Mouse (Mus musculus): ENCODE measurements around the gene G6pc3.

The G6pc3 gene

DNA sequence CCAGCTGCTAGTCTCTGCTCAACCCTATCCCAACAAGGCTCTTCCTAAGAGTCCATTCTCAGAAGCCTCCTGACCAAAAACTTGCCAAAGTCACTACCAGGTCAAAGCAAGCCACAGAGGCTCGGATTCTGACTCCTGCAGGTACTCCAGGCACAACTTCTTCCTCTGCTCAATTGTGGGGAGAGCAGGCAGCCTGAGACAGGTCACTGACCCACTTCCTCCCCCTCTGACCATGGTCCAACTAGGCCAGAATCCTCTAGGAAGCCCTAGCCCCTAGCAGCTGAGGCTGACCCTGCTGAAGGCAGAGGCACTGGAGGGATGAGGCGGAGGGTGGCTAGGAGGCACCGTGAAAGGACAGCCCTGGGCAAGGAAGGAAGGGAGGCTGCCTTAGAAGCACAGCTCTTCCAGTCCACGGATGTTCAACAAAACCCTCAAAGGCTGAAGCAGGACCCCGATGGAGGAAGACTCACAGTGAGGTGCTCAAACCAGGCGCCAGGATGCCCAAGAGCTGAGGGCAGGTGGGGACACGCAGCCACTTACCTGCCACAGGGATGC lies 28.5 kb downstream of the G6pc3 start:
- DNase-seq (ENCODE audit: low read depth in 1 of 2, low spot score in 2 of 2) = no peak

DNA sequence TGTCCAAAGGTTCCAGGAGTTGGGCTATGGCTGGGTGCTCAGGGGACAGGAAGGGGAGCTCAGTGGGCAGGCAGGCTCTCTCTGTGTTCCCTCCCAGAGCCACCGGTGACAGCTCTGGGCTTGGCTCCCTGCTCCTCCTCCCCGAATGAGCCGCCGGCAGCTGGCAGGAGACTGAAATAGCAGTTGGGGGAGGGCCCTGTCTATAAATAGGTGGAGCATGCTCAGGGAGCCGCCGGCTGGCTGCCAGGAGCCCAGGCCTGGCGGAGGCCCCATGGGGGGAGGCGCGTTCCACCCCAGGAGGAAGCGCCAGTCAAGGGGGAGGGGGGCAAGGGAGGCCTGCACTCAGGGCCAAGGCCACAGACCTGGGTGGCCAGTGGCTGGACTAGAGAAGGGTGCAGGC lies 29.4 kb downstream of the G6pc3 start:
- peak; percentile 60 to 71 for DNase-seq (ENCODE audit: low read depth in 1 of 2, low spot score in 2 of 2)

DNA sequence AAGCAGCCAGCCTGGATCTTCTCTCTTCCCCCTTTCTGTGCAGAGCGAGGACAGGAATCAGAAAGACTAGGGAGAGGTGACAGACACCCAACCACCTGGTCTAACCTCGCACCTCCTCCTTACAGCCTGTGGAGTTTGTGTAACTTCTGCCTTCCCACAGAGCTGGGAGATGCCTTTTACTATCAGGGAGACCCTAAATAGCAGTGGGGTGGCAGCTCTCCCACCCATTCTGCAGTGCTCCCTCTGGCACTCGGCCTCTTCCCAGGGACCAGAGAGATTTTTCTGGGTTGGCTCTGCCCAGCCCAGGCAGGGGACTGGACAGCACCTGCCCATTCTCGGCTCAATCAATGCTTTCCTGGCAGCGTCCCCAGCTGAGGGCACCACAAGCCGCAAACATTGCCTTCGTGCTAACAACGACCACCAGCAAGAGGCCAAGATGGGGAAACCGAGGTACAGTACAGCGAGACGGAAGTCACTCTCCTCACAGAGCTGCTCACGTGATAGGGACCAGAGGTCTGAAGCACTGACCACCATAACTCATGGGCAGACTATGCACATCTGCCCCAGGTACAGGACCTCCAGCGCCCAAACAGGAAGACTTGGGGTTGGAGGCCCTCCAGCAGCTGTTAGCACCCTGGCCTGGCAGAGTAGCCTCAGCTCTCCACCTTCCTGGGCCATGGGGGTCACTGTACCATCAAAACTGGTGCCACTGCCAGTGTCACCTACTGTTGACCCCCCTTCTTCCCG lies 30.0 kb downstream of the G6pc3 start:
- no peak for DNase-seq (ENCODE audit: low read depth in 1 of 2, low spot score in 2 of 2)

DNA sequence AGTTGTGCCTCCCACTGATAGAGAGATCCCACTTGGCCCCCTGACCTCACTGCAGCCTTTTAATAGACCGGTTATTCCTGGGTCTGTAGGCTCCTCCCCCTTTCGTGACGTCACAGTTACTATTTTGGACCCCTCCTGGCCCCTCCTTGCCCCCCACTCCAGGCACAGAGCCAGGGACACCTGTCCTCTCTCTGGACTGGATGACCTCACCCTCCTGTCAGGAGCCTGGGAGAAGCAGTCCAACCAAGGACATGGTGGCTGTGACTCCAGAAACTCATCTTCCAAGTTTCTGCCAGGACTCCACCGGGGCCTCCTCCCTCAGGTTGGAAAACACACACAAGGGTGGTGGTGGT lies 30.6 kb downstream of the G6pc3 start:
- DNase-seq (ENCODE audit: low read depth in 1 of 2, low spot score in 2 of 2) = no peak

DNA sequence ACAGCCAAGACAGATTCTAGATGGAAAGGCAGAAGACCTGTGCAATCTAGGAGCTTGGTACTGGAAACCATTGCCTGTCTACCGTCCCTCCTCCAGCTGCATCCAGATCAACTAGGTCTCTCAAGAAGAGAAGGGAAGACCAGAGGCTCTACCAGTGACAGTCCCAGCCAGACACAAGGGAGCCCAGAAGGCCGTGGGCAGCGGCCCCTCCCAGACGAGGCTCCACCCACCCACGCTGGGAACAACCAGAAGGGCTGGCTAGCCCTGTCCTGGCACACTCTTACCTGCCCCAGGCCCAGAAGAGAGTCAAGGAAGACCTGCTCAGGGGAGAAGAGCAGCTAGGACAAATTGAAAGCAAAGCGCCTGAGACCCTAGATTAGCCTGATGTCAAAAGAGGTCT lies 31.0 kb downstream of the G6pc3 start:
- no peak for DNase-seq (ENCODE audit: low read depth in 1 of 2, low spot score in 2 of 2)

DNA sequence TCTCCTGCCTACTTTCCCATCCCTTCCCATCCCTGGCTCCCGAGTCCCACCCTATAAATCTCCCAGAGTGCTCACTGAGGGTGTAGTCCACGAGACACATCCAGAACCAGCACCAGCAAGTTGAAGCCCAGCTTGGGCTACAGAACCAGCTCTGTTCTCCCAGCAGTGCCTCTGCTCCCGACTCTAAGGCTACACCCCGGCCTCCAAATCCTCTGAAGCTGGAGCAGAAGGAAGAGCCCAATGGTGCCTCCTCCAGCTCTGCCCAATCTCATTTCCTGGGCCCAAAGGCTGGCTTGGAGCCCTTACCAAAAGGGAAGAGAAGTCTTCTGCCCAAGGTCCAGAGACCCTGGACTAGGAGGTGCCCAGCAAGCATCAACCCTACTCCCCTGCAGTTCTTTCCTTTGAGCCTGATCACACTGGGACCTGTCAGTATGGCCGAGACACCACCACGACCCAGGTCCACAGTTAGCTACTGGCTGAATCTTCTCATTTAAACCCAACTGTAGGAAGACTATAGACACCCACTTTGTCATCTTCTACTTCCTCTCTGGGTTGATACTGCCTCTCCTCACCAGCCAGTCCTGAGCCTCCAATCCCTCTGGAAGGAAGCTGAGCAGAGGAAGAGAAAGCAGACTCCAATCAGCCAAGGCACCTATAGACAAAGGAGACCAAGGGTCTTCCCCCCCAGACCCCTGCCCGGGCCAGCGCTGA lies 32.0 kb downstream of the G6pc3 start:
- no peak for DNase-seq (ENCODE audit: low read depth in 1 of 2, low spot score in 2 of 2)

DNA sequence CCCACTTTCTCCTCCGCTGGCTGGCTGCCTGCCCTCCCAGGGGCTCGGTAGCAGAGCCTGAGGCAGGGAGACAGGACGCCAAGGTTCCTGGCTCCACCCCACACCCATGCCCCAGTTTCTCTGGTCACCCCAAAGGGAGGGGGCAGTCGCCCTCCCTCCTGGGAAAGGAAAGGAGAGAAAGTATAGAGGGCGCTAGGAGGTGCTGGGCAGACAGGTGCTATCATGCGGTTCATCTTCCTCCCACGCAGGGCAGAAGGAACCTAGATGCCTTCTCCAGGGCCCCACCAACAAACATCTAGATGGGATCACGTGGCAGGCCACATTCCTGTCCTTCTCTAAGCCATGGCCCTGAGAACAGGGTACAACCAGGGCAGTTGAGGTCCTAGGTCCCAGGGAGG lies 32.5 kb downstream of the G6pc3 start:
- no peak for DNase-seq (ENCODE audit: low read depth in 1 of 2, low spot score in 2 of 2)

DNA sequence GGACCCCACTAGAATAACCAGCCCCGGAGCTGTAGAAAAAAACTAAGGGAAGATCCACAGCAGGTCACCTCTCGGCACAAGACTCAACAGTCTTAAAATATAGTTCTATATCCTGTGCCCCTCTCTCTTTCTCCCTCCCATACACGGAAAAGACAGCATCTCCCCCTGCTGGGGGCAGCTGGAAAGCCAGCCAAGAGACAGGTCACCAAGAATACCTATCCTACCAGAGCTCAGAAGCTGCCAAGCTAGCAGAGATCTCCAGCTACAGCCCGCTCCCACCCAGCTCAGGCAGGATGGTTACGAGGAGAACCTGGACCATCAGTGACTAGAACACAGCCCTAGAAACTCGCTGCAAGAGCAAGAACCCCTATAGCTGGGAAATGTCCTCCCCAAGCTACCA lies 33.7 kb downstream of the G6pc3 start:
- no peak for DNase-seq (ENCODE audit: low read depth in 1 of 2, low spot score in 2 of 2)

DNA sequence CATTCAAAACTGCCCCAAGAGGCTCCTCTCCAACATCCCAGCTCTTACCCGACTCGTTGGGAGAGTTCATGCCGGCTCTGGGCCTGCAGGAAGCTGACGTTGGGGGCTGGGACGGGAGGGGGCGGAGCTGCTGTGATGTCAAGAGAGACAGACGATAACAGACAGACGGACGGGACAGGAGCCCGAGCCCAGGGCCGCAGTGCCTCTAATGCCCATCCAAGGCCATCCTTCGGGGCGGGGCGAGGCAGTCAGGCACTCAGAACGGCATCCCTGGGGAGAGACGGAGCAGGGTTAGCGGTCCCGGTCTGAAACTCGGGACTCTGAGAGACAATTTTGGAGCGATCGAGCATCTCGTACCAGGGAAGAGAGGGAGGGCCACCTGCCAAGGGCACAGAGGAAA lies 35.3 kb downstream of the G6pc3 start:
- no peak for DNase-seq (ENCODE audit: low read depth in 1 of 2, low spot score in 2 of 2)

DNA sequence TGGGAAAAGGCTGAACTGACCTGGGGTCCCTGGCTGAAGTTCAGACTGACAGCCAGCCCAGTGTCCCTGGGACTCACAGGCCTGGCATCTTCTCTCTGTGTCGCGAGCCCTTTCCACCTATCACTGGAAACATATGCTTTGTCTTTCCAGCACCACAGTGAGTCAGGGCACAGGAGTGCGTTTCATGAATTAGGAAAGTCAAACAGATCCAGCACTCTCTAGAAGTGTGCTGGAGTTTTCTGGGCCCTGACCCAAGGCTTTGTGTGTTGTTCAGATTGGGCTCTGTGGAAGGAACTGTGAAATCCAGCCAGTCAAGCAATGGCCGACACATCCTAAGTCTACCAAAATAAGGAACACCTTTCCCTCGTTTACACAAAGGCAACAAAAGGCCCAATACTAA lies 35.8 kb downstream of the G6pc3 start:
- no peak for DNase-seq (ENCODE audit: low read depth in 1 of 2, low spot score in 2 of 2)

DNA sequence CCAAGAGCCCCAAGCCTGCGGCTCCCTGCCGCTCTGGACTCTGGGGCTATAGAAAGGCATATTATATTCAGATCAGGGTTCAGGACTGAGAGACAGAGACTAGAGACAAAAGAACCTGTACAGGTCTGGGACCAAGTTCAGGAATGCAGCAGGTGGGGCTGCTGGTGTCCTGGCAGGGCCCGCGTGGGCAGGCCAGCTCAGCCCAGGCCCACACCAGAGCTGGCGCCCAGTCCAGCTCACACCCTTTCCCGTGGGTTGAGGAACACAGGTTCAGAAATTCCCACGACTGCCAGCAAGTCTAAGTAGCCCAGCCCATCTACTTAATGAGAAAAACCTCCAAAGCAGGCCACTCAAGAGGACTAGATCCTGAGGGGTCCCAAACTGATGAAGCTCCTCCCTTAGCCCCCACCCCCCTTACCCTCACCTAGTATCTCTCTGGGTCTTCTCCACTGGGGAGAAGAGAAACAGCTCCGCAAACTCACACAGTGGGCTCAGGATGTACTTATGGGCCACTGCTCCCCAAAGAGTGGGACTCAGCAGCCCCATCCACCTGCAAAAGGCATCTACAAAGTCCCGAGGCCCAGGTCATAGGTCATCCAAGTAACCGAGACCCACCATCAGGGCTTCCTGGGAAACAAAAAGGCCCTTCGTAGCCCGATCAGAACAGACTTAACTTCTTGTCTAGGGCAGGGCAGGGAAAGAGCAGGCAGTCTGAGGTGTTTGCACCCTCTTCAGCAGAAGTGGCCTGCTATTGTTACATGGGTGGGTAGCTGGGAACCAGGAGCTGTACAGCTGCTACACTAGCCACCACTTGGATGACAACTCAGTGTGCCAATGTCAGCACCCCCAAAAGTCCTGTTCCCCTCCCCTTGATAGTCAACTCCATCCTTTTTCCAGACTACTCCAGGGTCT lies 36.9 kb downstream of the G6pc3 start:
- DNase-seq (ENCODE audit: low read depth in 1 of 2, low spot score in 2 of 2) = no peak

DNA sequence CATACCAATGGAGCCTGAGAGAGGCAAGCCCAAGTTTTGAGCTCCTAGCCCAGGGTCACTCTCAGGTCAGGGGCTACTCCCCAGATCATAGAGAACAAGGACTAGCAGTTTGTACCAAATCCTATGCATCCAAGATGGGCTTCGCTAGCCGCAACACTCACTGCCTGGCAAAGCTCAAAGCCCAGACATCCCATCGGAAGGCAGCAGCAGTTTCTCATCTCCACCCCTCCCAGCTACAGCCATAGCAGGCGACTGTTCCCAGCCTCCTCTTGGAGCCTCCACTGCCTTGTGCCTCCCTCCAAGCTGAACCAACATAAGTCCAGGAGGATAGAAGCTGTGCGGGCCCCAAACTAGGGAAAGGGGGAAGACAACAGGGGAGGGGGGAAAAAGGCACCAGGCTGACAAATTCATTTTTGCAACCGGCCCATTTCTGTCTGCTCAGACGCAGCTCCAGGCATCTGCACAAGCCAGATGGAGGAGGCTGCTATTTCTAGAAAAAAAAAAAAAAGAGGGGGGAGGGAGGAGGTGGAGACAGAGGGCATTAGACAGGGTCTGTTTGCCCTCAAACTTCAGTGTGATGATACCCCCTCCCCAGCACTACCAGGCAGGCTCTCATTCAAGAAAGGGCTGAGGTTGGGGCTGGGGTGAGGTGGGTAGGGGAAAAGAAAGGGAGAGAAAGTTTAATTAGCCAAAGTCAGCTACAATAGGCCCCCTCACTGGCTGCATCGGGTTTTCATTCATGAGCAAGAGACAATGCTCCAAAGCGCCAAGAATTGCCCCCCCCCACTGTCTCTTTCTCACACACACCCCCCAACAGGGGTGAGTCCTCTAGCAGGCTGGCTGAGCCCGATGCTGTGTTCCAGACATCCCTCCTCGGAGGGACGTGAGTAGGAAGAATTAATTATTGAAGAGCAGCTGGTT lies 38.1 kb downstream of the G6pc3 start:
- no peak for DNase-seq (ENCODE audit: low read depth in 1 of 2, low spot score in 2 of 2)

DNA sequence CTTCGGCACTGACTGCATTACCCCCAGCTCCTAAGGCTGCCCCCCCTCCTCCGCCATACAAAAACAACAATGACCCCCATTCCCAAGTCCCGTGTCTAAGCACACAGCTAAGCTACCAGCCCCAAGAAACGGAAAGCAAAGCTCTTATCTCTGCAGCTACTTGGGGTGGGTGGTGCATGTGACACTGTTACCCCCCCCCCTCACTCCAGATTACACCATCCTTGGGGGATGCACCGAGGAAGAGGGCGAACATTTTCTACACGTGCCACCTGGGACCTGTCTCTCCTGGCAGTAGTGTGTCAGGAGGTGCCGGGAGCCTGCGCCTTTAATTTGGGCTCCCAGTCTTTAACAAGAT lies 38.7 kb downstream of the G6pc3 start:
- no peak for DNase-seq (ENCODE audit: low read depth in 1 of 2, low spot score in 2 of 2)

DNA sequence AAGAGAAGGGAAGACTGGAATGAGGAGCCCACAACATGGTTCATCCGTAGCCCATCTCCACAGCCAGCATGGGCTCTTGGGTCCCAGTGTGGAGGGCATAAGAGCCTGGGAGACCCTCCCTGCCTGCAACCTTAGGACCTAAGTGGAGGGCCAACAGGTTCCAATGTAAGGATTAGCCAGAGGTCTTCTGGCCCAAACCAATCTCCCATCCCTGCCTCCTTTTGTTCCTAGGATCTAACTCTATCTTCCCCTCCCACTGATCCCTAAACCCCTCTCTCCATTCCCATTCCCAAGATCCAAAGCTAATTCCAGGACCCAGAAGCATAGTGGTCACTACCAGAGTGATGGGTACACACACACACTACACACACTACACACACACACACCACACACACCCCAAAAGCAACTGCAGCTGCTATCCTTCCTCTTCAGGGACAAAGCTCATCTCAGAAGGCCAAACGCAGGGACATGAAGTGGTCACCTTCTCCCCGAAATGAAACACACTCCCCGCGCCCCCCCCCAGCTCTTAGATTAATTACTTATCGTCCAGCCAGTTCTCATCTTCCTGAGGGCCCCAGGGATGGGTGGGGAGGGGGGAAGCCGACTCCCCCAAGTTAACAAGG lies 39.3 kb downstream of the G6pc3 start:
- no peak for DNase-seq (ENCODE audit: low read depth in 1 of 2, low spot score in 2 of 2)

DNA sequence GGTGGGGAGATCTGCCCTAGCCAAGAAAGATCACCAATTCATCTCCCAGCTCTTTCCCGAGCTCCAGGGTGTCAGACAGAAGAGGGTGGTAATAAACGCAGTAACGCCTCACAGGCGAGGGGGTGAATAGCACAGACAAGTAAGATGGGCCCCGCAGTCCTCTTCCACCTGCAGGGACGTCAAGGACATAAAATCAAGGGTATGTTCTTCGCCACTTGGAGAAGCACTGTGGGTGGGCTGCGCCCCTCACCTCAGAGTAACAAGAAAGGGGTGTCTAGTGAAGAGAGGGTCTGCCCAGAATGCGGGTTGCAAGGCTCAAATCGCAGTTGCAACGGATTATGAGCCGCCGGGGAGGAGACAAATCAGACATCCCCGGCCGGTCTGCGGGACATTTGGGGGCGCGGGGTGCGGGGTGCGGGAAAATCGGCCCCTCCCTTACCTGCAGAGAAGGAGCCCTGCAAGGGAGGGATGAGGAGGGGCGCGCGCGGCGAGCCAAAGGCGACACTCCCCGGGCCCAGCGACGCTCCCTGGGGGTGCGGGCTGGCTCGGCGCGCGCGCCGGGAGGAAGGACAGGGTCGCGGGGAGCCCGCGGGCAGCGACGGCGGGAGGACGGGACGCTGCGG lies 40.0 kb downstream of the G6pc3 start:
- DNase-seq (ENCODE audit: low read depth in 1 of 2, low spot score in 2 of 2) = no peak

DNA sequence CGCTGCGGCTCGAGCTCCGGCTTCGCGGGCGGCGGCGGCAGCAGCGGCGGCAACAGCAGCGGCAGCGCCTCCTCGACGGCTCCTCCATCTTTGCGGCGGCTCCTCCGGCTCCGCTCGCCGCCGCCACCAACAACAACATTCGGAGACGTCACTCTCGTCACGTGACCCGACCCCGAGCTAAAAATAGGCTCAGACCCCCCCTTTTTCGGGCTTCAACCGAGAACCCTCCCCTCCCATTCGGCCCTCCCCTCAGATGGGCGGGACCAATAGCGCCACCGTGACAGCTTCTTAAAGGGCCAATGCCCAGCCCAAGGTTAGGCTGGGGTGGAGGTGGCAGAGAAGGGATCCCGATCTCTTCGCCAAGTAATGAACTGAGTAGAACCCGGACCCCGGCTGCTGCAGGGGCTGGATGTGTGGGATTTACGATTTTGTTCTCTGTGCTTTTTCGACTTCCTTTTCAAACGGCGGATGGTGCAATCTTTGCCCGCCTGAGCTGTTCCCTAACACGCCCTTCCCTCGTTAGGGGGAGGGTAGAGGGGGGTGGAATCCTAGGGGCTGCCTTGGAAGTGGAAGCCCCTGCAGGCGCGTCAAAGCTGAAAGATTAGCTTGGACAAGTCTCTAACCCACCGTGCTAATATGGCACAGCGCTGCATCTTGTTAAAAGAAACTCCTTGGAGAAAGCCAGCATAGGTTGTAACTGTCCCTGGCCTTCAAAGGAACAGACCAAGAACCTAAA lies 40.8 kb downstream of the G6pc3 start, which contains the start of gene Hdac5:
Hdac5 (minus strand) TSS at position 161 of the 736 bp plus-strand sequence.
- DNase-seq (ENCODE audit: low read depth in 1 of 2, low spot score in 2 of 2) = peak; percentile 94 to 98

DNA sequence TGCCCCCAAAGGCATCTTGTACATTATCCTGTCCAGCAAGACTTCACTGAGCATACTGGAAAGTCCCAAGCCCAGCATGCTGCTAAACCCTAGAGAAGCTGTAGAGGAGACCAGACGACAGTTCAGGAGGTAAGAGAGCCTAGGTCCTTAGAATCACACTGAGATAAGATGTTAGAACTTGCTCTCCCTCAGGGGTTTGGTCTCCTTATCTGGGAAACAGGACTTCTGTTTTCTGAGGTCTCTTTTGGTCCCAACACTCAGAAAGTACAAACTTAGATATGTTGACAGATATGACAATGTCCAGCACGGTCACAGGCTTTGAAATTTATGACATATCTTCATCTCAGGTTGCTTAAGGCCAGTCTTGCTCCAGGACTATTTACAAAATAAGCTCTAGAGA lies 46.6 kb downstream of the G6pc3 start:
- DNase-seq (ENCODE audit: low read depth in 1 of 2, low spot score in 2 of 2) = no peak

DNA sequence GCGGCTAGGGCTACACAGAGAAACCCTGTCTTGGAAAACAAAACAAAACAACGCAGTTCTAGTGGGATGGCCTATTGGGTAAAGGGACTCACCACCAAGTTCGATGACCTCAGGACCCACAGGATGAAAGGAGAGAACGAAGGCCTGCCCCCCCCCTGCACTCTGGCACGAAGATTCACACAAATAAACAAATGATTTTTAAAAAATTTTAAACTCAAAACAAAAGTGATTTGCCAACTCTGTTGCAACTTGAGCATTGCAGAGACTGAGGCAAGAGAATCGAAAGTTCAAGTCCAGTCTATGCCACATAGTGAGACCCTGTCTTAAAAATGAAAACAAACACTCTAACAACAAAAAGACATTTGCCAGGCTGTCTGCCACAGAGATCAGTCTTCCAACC lies 51.2 kb downstream of the G6pc3 start:
- no peak for DNase-seq (ENCODE audit: low read depth in 1 of 2, low spot score in 2 of 2)

DNA sequence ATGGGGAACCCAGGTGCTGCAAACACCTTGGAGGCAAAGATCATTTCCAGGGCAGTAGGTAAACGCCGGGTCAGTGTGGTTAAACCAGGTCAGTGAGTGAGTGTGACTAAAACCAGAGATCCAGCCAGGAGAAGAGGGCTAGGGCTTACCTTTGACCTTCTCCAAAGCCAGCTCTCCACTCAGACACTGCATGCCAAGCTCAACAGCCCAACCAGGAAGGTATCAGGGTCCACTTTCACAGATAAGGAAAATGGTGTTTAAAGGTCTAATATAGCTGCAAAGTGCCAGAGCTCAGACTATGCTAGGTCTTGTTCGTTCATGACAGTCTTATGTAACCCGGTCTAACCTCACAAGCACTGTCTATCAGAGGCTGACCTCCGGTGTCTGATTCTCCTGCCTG lies 51.8 kb downstream of the G6pc3 start:
- DNase-seq (ENCODE audit: low read depth in 1 of 2, low spot score in 2 of 2) = no peak
